Mouse (Mus musculus) liver, postnatal 0 days (tissue): ENCODE measurements around the gene Ktn1.

Experiments used
- CTCF ChIP-seq: sonication (generic); IDR thresholded peaks from 2 replicates; pipeline ENCODE4 v1.5.1; 2016; ENCODE audit warnings: antibody characterized with exemption, low read depth
- EP300 ChIP-seq: IDR thresholded peaks from 2 replicates; pipeline ENCODE4 v1.6.1; 2016; ENCODE audit warnings: antibody characterized with exemption, low read depth, mild to moderate bottlenecking

DNA sequence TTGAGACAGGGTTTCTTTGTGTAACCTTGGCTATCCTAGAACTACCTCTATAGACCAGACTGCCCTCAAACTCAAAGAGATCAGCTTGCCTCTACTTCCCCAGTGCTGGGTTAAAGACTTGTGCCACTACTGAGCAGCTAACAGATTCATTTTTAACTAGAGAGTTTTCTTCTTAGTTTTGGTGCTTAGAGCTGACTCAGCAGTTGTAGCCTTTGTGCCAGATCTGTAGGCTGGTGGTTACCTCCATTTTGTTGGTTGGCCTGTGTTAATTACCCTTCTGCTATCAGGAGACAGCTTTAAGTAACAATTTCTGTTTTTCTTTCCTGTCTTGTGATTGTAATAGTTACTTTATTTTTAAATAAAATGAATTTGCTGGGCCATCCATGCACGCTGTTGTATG lies 80.3 kb downstream of the Ktn1 start:
- TF ChIP-seq CTCF (no peak), EP300 (no peak)
